Mouse (Mus musculus) limb, embryonic 14.5 days (tissue): ENCODE measurements around the gene Cul7. TPM values are rescaled to one million over a fixed set of nuclear protein-coding genes. Genes with fewer than 3 reads are reported as not detected.

ENCODE experiments used
- ATAC-seq: fragments of 200-750 bp; cut with Nextera tagmentation; 2 replicates; pipeline ENCODE4 v1.8.0; 2017; ENCODE audit warnings: low read depth, moderate number of reproducible peaks, moderate TSS enrichment; ENCODE audit not compliant: low FRiP score
- DNase-seq: peaks from one replicate; pipeline ENCODE4 v3.0.0-alpha.2; 2015; ENCODE audit warnings: low spot score
- H3K27ac ChIP-seq: fragments of 300-500 bp; sonication (generic); replicated peaks from 2 replicates; pipeline ENCODE4 v1.5.1; 2014; ENCODE audit warnings: low read depth, mild to moderate bottlenecking, low read length, moderate library complexity, mixed read lengths
- H3K27me3 ChIP-seq: fragments of 300-500 bp; sonication (generic); 2 replicates; pipeline ENCODE4 v1.6.1; 2014; ENCODE audit warnings: low read length, mixed read lengths; ENCODE audit not compliant: control insufficient read depth, insufficient read depth
- H3K36me3 ChIP-seq: fragments of 300-500 bp; sonication (generic); 2 replicates; pipeline ENCODE4 v1.6.1; 2014; ENCODE audit warnings: mild to moderate bottlenecking, low read length, moderate library complexity, mixed read lengths; ENCODE audit not compliant: control insufficient read depth, insufficient read depth
- H3K4me1 ChIP-seq: fragments of 300-500 bp; sonication (generic); 2 replicates; pipeline ENCODE4 v1.6.1; 2014; ENCODE audit warnings: antibody characterized with exemption, low read length, mixed read lengths; ENCODE audit not compliant: control insufficient read depth, insufficient read depth
- H3K4me2 ChIP-seq: fragments of 300-500 bp; sonication (generic); replicated peaks from 2 replicates; pipeline ENCODE4 v1.6.1; 2014; ENCODE audit warnings: low read depth, mild to moderate bottlenecking, low read length, moderate library complexity; ENCODE audit not compliant: severe bottlenecking
- H3K4me3 ChIP-seq: fragments of 300-500 bp; sonication (generic); replicated peaks from 2 replicates; pipeline ENCODE4 v1.5.1; 2014; ENCODE audit warnings: low read length
- H3K9ac ChIP-seq: fragments of 300-500 bp; sonication (generic); 2 replicates; pipeline ENCODE4 v1.6.1; 2014; ENCODE audit warnings: mild to moderate bottlenecking, low read depth, low read length, moderate library complexity; ENCODE audit not compliant: severe bottlenecking
- H3K9me3 ChIP-seq: fragments of 300-500 bp; sonication (generic); 2 replicates; pipeline ENCODE4 v1.6.1; 2016; ENCODE audit warnings: low read length; ENCODE audit not compliant: control insufficient read depth
- POLR2A ChIP-seq: fragments of 200-500 bp; IDR thresholded peaks from 2 replicates; pipeline ENCODE4 v1.8.0; 2012; ENCODE audit warnings: inconsistent platforms, mild to moderate bottlenecking, moderate library complexity, borderline replicate concordance; ENCODE audit not compliant: insufficient read depth, insufficient read length; ENCODE audit errors: extremely low read depth
- WGBS: fragments of 180-500 bp; shearing (Covaris S2); extraction: QIAGEN DNeasy Blood & Tissue Kit; methylation state at CpG from one replicate; pipeline ENCODE4 v1.1.7; 2014; 5-methylcytosine and 5-hydroxymethylcytosine counted together
- polyA plus RNA-seq, 2 experiments: library from polyadenylated mRNA; depleted of rRNA in 1 of 2; stranded (reverse) in 1 of 2; unstranded in 1 of 2; fragments of >200 nt; fragmentation: Nextera tagmentation in 1 of 2; extraction: Ambion mirVana in 1 of 2; gene quantifications; 2 replicates each; pipeline versions ENCODE4 v1.2.1 to v1.2.3; 2012 to 2014

Cul7 gene
- polyA plus RNA-seq, 2 experiments = 52.6 to 135 TPM

DNA sequence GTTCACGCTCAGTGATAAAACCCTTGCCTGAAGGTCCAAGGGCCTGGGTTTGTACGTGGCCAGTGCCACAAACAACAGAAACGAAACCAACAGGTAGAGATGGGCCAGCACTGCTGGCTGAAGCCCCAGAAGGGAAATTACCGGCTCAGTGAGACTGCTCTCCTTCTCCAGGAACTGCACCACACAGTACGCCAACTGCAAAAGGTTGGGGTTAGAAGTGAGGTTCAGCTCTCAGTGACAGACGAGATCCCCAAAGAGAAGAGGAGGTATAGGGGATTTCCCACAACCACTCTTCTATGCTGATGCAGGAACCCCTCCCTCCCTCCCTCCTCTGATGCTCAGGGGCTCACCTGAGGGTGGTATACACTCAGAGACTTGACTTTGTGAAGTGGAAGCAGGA is 35.8 kb downstream of the Cul7 start:
- no peak for TF ChIP-seq POLR2A
- H3K36me3 ChIP-seq = peaks cover 65% of the 10 kb centered on the region
- H3K9me3 ChIP-seq = no peaks in the 10 kb centered on the region
- WGBS = 91% methylated on average over 6 of the region's 6 CpGs
- ATAC-seq = no peak
- no peak overlapping the region for H3K4me2 ChIP-seq
- H3K27ac ChIP-seq = no peak overlapping the region
- H3K4me1 ChIP-seq = peaks cover 5% of the 10 kb centered on the region
- no peak for DNase-seq
- H3K27me3 ChIP-seq = no peaks in the 10 kb centered on the region
- no peak overlapping the region for H3K9ac ChIP-seq
- H3K4me3 ChIP-seq = no peak overlapping the region

DNA sequence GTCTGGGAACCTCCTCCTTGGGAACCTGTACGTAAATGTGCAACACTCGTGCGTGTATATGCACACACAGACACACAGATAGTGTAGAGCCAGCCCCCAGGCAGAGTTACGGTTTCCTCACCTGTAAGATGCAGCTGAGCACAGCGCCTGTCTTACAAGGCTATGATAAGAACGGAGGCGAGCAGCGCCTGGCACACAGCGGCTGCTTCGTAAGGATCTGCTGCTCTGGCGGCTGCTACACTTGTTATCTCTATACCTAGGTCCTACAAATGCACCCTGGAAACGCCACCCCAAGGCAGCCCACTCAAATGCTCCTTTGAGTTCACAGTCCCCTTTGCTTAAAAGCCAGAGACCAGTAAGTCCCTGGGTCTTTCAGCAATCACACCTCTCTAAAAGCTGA is 40.5 kb downstream of the Cul7 start:
- peaks cover 46% of the 10 kb centered on the region for H3K36me3 ChIP-seq
- WGBS = 96% methylated on average over 12 of the region's 12 CpGs
- no peak for ATAC-seq
- no peak overlapping the region for H3K27ac ChIP-seq
- H3K4me3 ChIP-seq = no peak overlapping the region
- no peak overlapping the region for H3K4me2 ChIP-seq
- H3K4me1 ChIP-seq = no peaks in the 10 kb centered on the region
- H3K9ac ChIP-seq = no peak overlapping the region
- no peak for TF ChIP-seq POLR2A
- no peak for DNase-seq
- no peaks in the 10 kb centered on the region for H3K9me3 ChIP-seq
- no peaks in the 10 kb centered on the region for H3K27me3 ChIP-seq

DNA sequence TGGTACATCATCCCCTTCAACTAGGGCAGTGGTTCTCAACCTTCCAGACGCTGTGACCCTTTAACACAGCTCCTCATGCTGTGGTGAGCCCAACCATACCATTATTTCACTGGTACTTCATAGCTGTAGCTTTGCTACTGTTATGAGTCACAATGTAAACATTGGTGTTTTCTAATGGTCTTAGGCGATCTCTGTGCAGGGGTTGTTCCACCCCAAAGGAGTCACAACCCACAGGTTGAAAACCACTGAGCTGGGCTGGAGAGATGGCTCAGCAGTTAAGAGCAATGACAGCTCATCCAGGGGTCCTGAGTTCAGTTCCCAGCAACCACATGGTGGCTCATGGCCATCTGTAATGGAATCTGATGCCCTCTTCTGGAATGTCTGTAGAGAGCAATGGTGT is 41.3 kb downstream of the Cul7 start:
- ATAC-seq (no peak), DNase-seq (no peak)
- no peak for TF ChIP-seq POLR2A
- Histone ChIP-seq H3K27ac (no peak overlapping the region), H3K4me1 (no peaks in the 10 kb centered on the region), H3K9me3 (no peaks in the 10 kb centered on the region), H3K27me3 (no peaks in the 10 kb centered on the region), H3K4me2 (no peak overlapping the region), H3K4me3 (no peak overlapping the region), H3K36me3 (peaks cover 39% of the 10 kb centered on the region), H3K9ac (no peak overlapping the region)
- 96% methylated on average over 2 of the region's 2 CpGs for WGBS

DNA sequence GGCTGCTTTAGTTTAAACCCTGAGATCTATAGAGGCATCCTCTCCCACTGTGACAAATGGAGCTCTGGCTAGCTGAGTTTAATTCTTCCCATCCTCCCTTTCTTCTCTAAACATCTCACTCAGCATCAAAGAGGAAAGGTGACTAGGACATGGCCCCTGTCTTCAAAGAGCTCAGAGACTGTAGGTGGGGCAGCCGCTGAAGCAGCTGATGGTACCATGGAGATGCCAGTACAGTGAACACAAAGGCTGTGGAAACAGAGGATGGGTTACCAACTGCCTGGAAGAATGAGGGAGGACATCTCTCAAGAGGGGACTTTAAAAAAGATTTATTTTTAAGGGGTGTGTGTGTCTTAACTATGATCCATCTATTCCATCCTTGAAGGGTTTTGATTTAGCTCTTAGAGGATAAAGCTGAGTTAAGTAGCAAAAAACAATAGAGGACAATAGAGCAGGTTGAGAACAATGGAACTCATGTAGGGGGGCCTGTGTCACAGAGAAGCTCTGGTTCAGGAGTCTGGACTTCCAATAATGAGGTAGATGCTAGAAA is 44.5 kb downstream of the Cul7 start:
- H3K27ac ChIP-seq = no peak overlapping the region
- no peak overlapping the region for H3K4me3 ChIP-seq
- DNase-seq (no peak), ATAC-seq (no peak)
- no peaks in the 10 kb centered on the region for H3K4me1 ChIP-seq
- no peak overlapping the region for H3K9ac ChIP-seq
- no peaks in the 10 kb centered on the region for H3K27me3 ChIP-seq
- peaks cover 39% of the 10 kb centered on the region for H3K36me3 ChIP-seq
- H3K4me2 ChIP-seq = no peak overlapping the region
- TF ChIP-seq POLR2A = no peak
- 68% methylated on average over 1 of the region's 1 CpGs for WGBS
- H3K9me3 ChIP-seq = no peaks in the 10 kb centered on the region

DNA sequence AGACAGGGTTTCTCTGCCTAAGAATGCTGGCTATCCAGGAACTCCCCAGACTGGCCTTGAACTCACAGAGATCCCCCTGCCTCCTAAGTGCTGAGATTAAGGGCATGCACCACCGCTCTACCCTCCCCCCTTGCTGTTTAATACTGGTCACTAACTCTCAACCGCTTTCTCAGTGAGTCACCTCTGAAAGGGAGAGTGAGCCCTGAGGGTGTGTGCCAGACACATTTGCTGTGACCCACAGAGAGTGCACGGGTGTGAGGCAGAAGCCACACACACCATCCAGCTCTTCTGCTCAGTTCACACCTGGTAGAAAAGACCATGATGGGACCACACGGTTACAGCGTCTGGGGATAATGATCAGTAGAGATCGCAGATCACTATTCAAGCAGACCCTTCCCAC is 48.4 kb downstream of the Cul7 start:
- H3K4me2 ChIP-seq = no peak overlapping the region
- ATAC-seq = no peak
- H3K9me3 ChIP-seq = no peaks in the 10 kb centered on the region
- 85% methylated on average over 6 of the region's 6 CpGs for WGBS
- no peak for DNase-seq
- H3K4me1 ChIP-seq = peaks cover 13% of the 10 kb centered on the region
- H3K4me3 ChIP-seq = no peak overlapping the region
- H3K27me3 ChIP-seq = no peaks in the 10 kb centered on the region
- no peak for TF ChIP-seq POLR2A
- H3K9ac ChIP-seq = no peak overlapping the region
- peaks cover 30% of the 10 kb centered on the region for H3K36me3 ChIP-seq
- H3K27ac ChIP-seq = no peak overlapping the region

DNA sequence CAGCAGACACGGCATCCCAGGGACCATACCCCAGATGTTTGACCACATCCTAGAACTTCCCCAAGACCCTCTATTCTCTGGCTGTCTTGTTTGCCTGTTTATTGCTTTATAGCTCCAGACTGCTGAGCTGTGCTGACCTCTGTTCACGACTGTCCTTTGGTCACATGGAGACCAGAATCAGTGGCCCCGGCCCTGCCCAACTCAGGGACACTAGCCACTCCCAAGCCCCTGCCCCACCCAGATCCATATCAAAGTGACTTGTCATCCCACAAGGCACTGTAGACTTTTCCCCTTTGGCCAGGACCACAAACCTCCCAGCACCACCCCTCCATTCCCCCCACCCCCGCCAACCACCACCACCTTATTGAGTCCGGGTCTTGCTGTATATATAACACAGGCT is 49.1 kb downstream of the Cul7 start:
- no peaks in the 10 kb centered on the region for H3K9me3 ChIP-seq
- H3K36me3 ChIP-seq = peaks cover 27% of the 10 kb centered on the region
- no peak overlapping the region for H3K4me2 ChIP-seq
- no peak for TF ChIP-seq POLR2A
- peaks cover 18% of the 10 kb centered on the region for H3K4me1 ChIP-seq
- WGBS = 54% methylated on average over 5 of the region's 5 CpGs
- H3K4me3 ChIP-seq = no peak overlapping the region
- H3K27me3 ChIP-seq = no peaks in the 10 kb centered on the region
- ATAC-seq (no peak), DNase-seq (no peak)
- no peak overlapping the region for H3K27ac ChIP-seq
- no peak overlapping the region for H3K9ac ChIP-seq
